Mouse (Mus musculus) lung, adult 2 months (tissue): ENCODE data around the gene Sergef.

Experiments
- CTCF ChIP-seq: fragments of 200-500 bp; IDR thresholded peaks from 2 replicates; pipeline ENCODE4 v1.5.1; 2011; ENCODE audit warnings: mild to moderate bottlenecking, low read length, control low read depth; ENCODE audit not compliant: insufficient read depth
- POLR2A ChIP-seq: fragments of 200-500 bp; IDR thresholded peaks from 2 replicates; pipeline ENCODE4 v1.6.1; 2011; ENCODE audit warnings: low read depth, mild to moderate bottlenecking, control low read depth, low read length, borderline replicate concordance; ENCODE audit errors: extremely low read depth

GRCm38 (mm10) chr7:46453930-46454679, 185.5 kb downstream of the Sergef start:
- no peak for TF ChIP-seq CTCF
- TF ChIP-seq POLR2A = no peak
